Mouse (Mus musculus): ENCODE data around the gene Ldlrad3. TPM values are rescaled to one million over a fixed set of nuclear protein-coding genes. Genes with fewer than 3 reads are reported as not detected.

The Ldlrad3 gene
- polyA plus RNA-seq, 1 experiment = 3.7 TPM

GRCm38 (mm10) chr2:101902196-101902595, 284.0 kb downstream of the Ldlrad3 start:
- no peak overlapping the region for H3K4me3 ChIP-seq (replicated peaks; ENCODE audit: control insufficient read depth, low read depth, low read length)
- no peak for TF ChIP-seq POLR2A (IDR thresholded peaks at IDR 0.05; ENCODE audit: borderline replicate concordance, control insufficient read depth, low read depth, low read length)
- TF ChIP-seq CTCF (IDR thresholded peaks at IDR 0.05; ENCODE audit: control insufficient read depth, insufficient read depth, low read length) = no peak
- H3K4me1 ChIP-seq (ENCODE audit: control insufficient read depth, insufficient read depth, low read length) = no peaks in the 10 kb centered on the region
- WGBS = 78% methylated on average over 4 of the region's 4 CpGs
- no peak overlapping the region for H3K27ac ChIP-seq (ENCODE audit: control insufficient read depth, insufficient read depth, low read depth, low read length, poor library complexity)

Other genes with a start within 250 kb of the Ldlrad3 start
- gene Trim44, start 221.4 kb upstream of the Ldlrad3 start, polyA plus RNA-seq (2011; ENCODE audit: insufficient read depth, insufficient read length, low replicate concordance, missing spikeins) = 24.1 and 32.6 TPM in 2 replicates

Measured in bone marrow, adult 2 months (tissue).